Mouse (Mus musculus): ENCODE measurements around the gene Zfp287. TPM values are rescaled to one million over a fixed set of nuclear protein-coding genes. Genes with fewer than 3 reads are reported as not detected.

Gene Zfp287
- total RNA-seq, 2 experiments from 2014 or later, result 2.0 to 2.6 TPM

Other genes with a start within 250 kb of the Zfp287 start
- gene Cenpv, start 192.6 kb downstream of the Zfp287 start, total RNA-seq (2021), result 10 to 100 TPM; 22.8 to 25.0 TPM
- 100 to 1,000 TPM; 708 to 720 TPM for gene Ubb, start 180.7 kb downstream of the Zfp287 start, total RNA-seq (2021)
- 1 to 10 TPM; 2.8 to 2.9 TPM for gene Trpv2, start 157.4 kb downstream of the Zfp287 start, total RNA-seq (2021)
- 1 to 10 TPM; 4.4 to 7.1 TPM for gene Lrrc75a, start 83.4 kb downstream of the Zfp287 start, total RNA-seq (2021)
- 1 to 10 TPM; 5.4 to 9.9 TPM for gene Mmgt2, start 83.2 kb downstream of the Zfp287 start, total RNA-seq (2021)
- not detected for gene Gm10428, start 21.2 kb upstream of the Zfp287 start, total RNA-seq (2021)
- gene Zfp286, start 57.6 kb upstream of the Zfp287 start, total RNA-seq (2021), result 1 to 10 TPM in 1 of 2 experiments, under 1 TPM in 1; 0.70 to 1.1 TPM
- gene Trim16, start 88.3 kb upstream of the Zfp287 start, total RNA-seq (2021), result 1 to 10 TPM; 6.8 to 7.1 TPM
- under 1 TPM in 1 of 2 experiments, not detected in 1; 0.30 TPM for gene Fbxw10, start 115.2 kb upstream of the Zfp287 start, total RNA-seq (2021)
- gene Tvp23b, start 147.6 kb upstream of the Zfp287 start, total RNA-seq (2021), result 10 to 100 TPM; 18.6 to 18.8 TPM
- not detected for gene Cdrt4, start 219.3 kb upstream of the Zfp287 start, total RNA-seq (2021)